Mouse (Mus musculus) left cerebral cortex, postnatal 25 days (tissue): Measurements from ENCODE around the gene Spg11. TPM values are rescaled to one million over a fixed set of nuclear protein-coding genes. Genes with fewer than 3 reads are reported as not detected.
A peak's percentile ranks its signal among the peaks of the same experiment; 100 is the strongest.

Source experiments
- DNase-seq, 2 experiments: peaks; one replicate each; pipeline ENCODE4 v3.0.0; 2022; ENCODE audit warnings: low spot score in 2 of 2, mixed read lengths in 1 of 2
- intact Hi-C: fragments of 180-260 bp; cut with DNase I; formaldehyde crosslinking; loops from one replicate; pipeline ENCODE4 v1.15.1; 2025
- total RNA-seq, 2 experiments: library from RNA; stranded (reverse); gene quantifications; 2 replicates each; pipeline ENCODE4 v1.2.3; 2021

Gene Spg11
- 10 to 100 TPM; 14.9 to 16.6 TPM for total RNA-seq

GRCm38 (mm10) chr2:122117961-122118958 lies at the start of gene Spg11:
Gene Spg11 (minus strand): TSS chr2:122118386.
- peak; percentile 98 to 99 for DNase-seq
- intact Hi-C loops: loop anchor here (1.0 to 5.0 kb wide), 3 partner anchors 29 to 259 kb away; partner anchors contain the start of genes B2m and Trim69

- intact Hi-C loops: no loop called here
These were observed 46.1 kb upstream of the Spg11 start for GRCm38 (mm10) chr2:122164293-122164692.

GRCm38 (mm10) chr2:122163430-122164195 lies 45.4 kb upstream of the Spg11 start:
- intact Hi-C loops: no loop called here
- peak; percentile 21 to 82 for DNase-seq

More at GRCm38 (mm10) chr2:122164293-122164692, 46.1 kb upstream of the Spg11 start:
- peak; percentile 10 to 70 for DNase-seq

- DNase-seq: no peak
- intact Hi-C loops: no loop called here
These were observed 44.3 kb upstream of the Spg11 start for GRCm38 (mm10) chr2:122162529-122162928.

- intact Hi-C loops: loop anchor here (2.0 kb wide), 1 partner anchor 91 kb away; no protein-coding TSS in a partner anchor
These were observed 43.4 kb upstream of the Spg11 start for GRCm38 (mm10) chr2:122161542-122161941.

GRCm38 (mm10) chr2:122160680-122161079 lies 42.5 kb upstream of the Spg11 start, which contains the start of gene Trim69:
Gene Trim69 (plus strand): TSS chr2:122160700.
- DNase-seq: peak; percentile 74 to 75
- intact Hi-C loops: loop anchor here (1.0 to 2.0 kb wide), 2 partner anchors 42 to 90 kb away; partner anchors contain the start of gene Spg11

More at GRCm38 (mm10) chr2:122161542-122161941, 43.4 kb upstream of the Spg11 start:
- no peak for DNase-seq

GRCm38 (mm10) chr2:122159667-122160066 lies 41.5 kb upstream of the Spg11 start:
- no peak for DNase-seq
- intact Hi-C loops: loop anchor here (1.0 to 2.0 kb wide), 2 partner anchors 41 to 89 kb away; partner anchors contain the start of gene Spg11

- no peak for DNase-seq
- intact Hi-C loops: no loop called here
These were observed 40.2 kb upstream of the Spg11 start for GRCm38 (mm10) chr2:122158362-122158802.

- intact Hi-C loops: no loop called here
- DNase-seq: no peak
These were observed 39.4 kb upstream of the Spg11 start for GRCm38 (mm10) chr2:122157561-122157960.

GRCm38 (mm10) chr2:122156051-122156700 lies 38.0 kb upstream of the Spg11 start:
- peak in 1 of 2 experiments; percentile 25 for DNase-seq
- intact Hi-C loops: no loop called here

GRCm38 (mm10) chr2:122155292-122155691 lies 37.1 kb upstream of the Spg11 start:
- DNase-seq: no peak
- intact Hi-C loops: no loop called here

- intact Hi-C loops: no loop called here
- no peak for DNase-seq
These were observed 36.3 kb upstream of the Spg11 start for GRCm38 (mm10) chr2:122154479-122154878.

- intact Hi-C loops: no loop called here
- DNase-seq: no peak
These were observed 35.6 kb upstream of the Spg11 start for GRCm38 (mm10) chr2:122153681-122154365.

GRCm38 (mm10) chr2:122152850-122153249 lies 34.7 kb upstream of the Spg11 start:
- intact Hi-C loops: no loop called here
- DNase-seq: no peak

GRCm38 (mm10) chr2:122151221-122151620 lies 33.0 kb upstream of the Spg11 start:
- no peak for DNase-seq
- intact Hi-C loops: no loop called here

- no peak for DNase-seq
- intact Hi-C loops: no loop called here
These were observed 31.5 kb upstream of the Spg11 start for GRCm38 (mm10) chr2:122149716-122150115.

GRCm38 (mm10) chr2:122149316-122149715 lies 31.1 kb upstream of the Spg11 start:
- DNase-seq: no peak
- intact Hi-C loops: no loop called here

- intact Hi-C loops: no loop called here
- peak; percentile 33 to 56 for DNase-seq
These were observed 30.2 kb upstream of the Spg11 start for GRCm38 (mm10) chr2:122148242-122148917.
